Mouse (Mus musculus) limb, embryonic 14.5 days (tissue): ENCODE results near the gene Rassf4. TPM values are rescaled to one million over a fixed set of nuclear protein-coding genes. Genes with fewer than 3 reads are reported as not detected.
"Not testable (repeated sequence)": the region's sequence is repeated elsewhere in the genome, so short reads cannot be mapped to it uniquely, and the experiment has no call there.

Experiments
- ATAC-seq: fragments of 200-750 bp; cut with Nextera tagmentation; 2 replicates; pipeline ENCODE4 v1.8.0; 2017; ENCODE audit warnings: low read depth, moderate number of reproducible peaks, moderate TSS enrichment; ENCODE audit not compliant: low FRiP score
- DNase-seq: peaks from one replicate; pipeline ENCODE4 v3.0.0-alpha.2; 2015; ENCODE audit warnings: low spot score
- H3K27ac ChIP-seq: fragments of 300-500 bp; sonication (generic); replicated peaks from 2 replicates; pipeline ENCODE4 v1.5.1; 2014; ENCODE audit warnings: low read depth, mild to moderate bottlenecking, low read length, moderate library complexity, mixed read lengths
- H3K27me3 ChIP-seq: fragments of 300-500 bp; sonication (generic); 2 replicates; pipeline ENCODE4 v1.6.1; 2014; ENCODE audit warnings: low read length, mixed read lengths; ENCODE audit not compliant: control insufficient read depth, insufficient read depth
- H3K36me3 ChIP-seq: fragments of 300-500 bp; sonication (generic); 2 replicates; pipeline ENCODE4 v1.6.1; 2014; ENCODE audit warnings: mild to moderate bottlenecking, low read length, moderate library complexity, mixed read lengths; ENCODE audit not compliant: control insufficient read depth, insufficient read depth
- H3K4me1 ChIP-seq: fragments of 300-500 bp; sonication (generic); 2 replicates; pipeline ENCODE4 v1.6.1; 2014; ENCODE audit warnings: antibody characterized with exemption, low read length, mixed read lengths; ENCODE audit not compliant: control insufficient read depth, insufficient read depth
- H3K4me2 ChIP-seq: fragments of 300-500 bp; sonication (generic); replicated peaks from 2 replicates; pipeline ENCODE4 v1.6.1; 2014; ENCODE audit warnings: low read depth, mild to moderate bottlenecking, low read length, moderate library complexity; ENCODE audit not compliant: severe bottlenecking
- H3K4me3 ChIP-seq: fragments of 300-500 bp; sonication (generic); replicated peaks from 2 replicates; pipeline ENCODE4 v1.5.1; 2014; ENCODE audit warnings: low read length
- H3K9ac ChIP-seq: fragments of 300-500 bp; sonication (generic); 2 replicates; pipeline ENCODE4 v1.6.1; 2014; ENCODE audit warnings: mild to moderate bottlenecking, low read depth, low read length, moderate library complexity; ENCODE audit not compliant: severe bottlenecking
- H3K9me3 ChIP-seq: fragments of 300-500 bp; sonication (generic); 2 replicates; pipeline ENCODE4 v1.6.1; 2016; ENCODE audit warnings: low read length; ENCODE audit not compliant: control insufficient read depth
- POLR2A ChIP-seq: fragments of 200-500 bp; IDR thresholded peaks from 2 replicates; pipeline ENCODE4 v1.8.0; 2012; ENCODE audit warnings: inconsistent platforms, mild to moderate bottlenecking, moderate library complexity, borderline replicate concordance; ENCODE audit not compliant: insufficient read depth, insufficient read length; ENCODE audit errors: extremely low read depth
- WGBS: fragments of 180-500 bp; shearing (Covaris S2); extraction: QIAGEN DNeasy Blood & Tissue Kit; methylation state at CpG from one replicate; pipeline ENCODE4 v1.1.7; 2014; 5-methylcytosine and 5-hydroxymethylcytosine counted together
- microRNA-seq: library from miRNA; unstranded; fragments of <30 nt; microRNA quantifications from one replicate; pipeline ENCODE4, GENCODE M21; 2016
- polyA plus RNA-seq, 2 experiments: library from polyadenylated mRNA; depleted of rRNA in 1 of 2; stranded (reverse) in 1 of 2; unstranded in 1 of 2; fragments of >200 nt; fragmentation: Nextera tagmentation in 1 of 2; extraction: Ambion mirVana in 1 of 2; gene quantifications; 2 replicates each; pipeline versions ENCODE4 v1.2.1 to v1.2.3; 2012 to 2014

Rassf4 gene
- polyA plus RNA-seq, 2 experiments, result 5.9 to 11.3 TPM

DNA sequence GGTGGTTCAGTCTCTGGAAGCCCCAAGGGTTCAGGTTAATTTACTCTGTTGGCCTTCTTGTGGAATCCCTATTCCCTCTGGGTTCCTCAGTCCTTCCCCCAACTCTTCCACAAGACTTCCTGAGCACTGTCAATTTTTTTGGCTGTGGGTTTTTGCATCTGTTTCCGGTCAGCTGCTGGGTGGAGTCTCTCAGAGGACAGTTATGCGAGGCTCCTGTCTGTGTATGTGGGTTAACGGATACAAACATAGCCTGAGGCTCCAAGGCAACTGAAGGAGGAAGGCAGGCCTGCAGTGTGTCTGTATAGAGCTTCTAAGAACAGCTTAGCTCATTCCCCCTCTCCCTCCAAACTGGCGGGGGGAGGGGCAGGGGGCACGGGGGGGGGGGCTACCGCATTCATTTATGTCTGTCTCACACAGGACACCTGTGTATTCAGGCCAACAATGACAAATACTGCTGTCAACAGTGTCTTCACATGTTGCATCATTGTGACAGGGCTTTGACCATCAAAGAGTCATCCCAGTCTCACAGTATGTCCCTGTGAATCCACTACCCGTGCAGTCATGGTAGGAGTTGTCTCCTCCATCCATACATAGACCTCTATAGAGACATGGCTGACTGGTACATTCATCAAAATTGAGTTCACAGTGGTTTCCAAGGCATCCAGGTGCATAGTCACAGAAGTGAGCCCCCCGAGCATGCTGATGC lies 52.3 kb downstream of the Rassf4 start:
- ATAC-seq (no peak), DNase-seq (no peak)
- Histone ChIP-seq H3K36me3 (peaks cover 18% of the 10 kb centered on the region), H3K9me3 (no peaks in the 10 kb centered on the region), H3K4me3 (no peak overlapping the region), H3K4me1 (no peaks in the 10 kb centered on the region), H3K9ac (no peak overlapping the region), H3K4me2 (no peak overlapping the region), H3K27ac (no peak overlapping the region), H3K27me3 (no peaks in the 10 kb centered on the region)
- 54% methylated on average over 8 of the region's 8 CpGs for WGBS
- TF ChIP-seq POLR2A, result no peak

GRCm38 (mm10) chr6:116618073-116618472 lies 55.7 kb downstream of the Rassf4 start:
- Histone ChIP-seq H3K36me3 (no peaks in the 10 kb centered on the region), H3K9ac (no peak overlapping the region), H3K4me1 (no peaks in the 10 kb centered on the region), H3K27me3 (no peaks in the 10 kb centered on the region), H3K4me3 (no peak overlapping the region), H3K4me2 (no peak overlapping the region), H3K27ac (no peak overlapping the region), H3K9me3 (no peaks in the 10 kb centered on the region)
- DNase-seq (no peak), ATAC-seq (no peak)
- no peak for TF ChIP-seq POLR2A

- Histone ChIP-seq H3K9me3 (no peaks in the 10 kb centered on the region), H3K27ac (no peak overlapping the region), H3K4me3 (no peak overlapping the region), H3K4me1 (no peaks in the 10 kb centered on the region), H3K36me3 (no peaks in the 10 kb centered on the region), H3K9ac (no peak overlapping the region), H3K4me2 (no peak overlapping the region), H3K27me3 (no peaks in the 10 kb centered on the region)
- WGBS, result 90% methylated on average over 2 of the region's 2 CpGs
- no peak for TF ChIP-seq POLR2A
- no peak for DNase-seq
- ATAC-seq, result no peak
Observed at GRCm38 (mm10) chr6:116615719-116616118, 58.0 kb downstream of the Rassf4 start.

DNA sequence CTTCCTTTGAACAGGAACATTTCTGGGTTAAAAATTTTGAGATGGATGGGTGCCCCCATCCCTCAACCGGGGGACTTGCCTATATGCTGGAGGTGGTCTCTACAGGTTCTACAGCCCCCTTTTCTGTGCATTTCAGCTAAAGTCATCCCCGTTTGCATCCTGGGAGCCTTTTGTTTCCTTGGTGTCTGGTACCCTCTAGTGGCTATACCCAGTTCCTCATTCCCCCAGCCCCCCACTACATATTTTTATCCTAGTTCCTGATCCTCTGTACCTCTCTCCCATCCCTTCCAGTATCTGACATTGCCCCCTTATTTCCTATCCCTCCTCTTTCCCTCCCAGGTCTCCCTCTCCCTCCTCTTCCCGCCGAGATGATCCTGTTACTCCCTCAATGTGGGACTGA lies 66.5 kb downstream of the Rassf4 start:
- no peak overlapping the region for H3K9ac ChIP-seq
- 50% methylated on average over 4 of the region's 4 CpGs for WGBS
- H3K4me1 ChIP-seq, result no peaks in the 10 kb centered on the region
- DNase-seq (no peak), ATAC-seq (no peak)
- H3K4me3 ChIP-seq, result no peak overlapping the region
- H3K27ac ChIP-seq, result no peak overlapping the region
- H3K27me3 ChIP-seq, result no peaks in the 10 kb centered on the region
- H3K4me2 ChIP-seq, result no peak overlapping the region
- no peaks in the 10 kb centered on the region for H3K9me3 ChIP-seq
- no peaks in the 10 kb centered on the region for H3K36me3 ChIP-seq
- TF ChIP-seq POLR2A, result no peak

DNA sequence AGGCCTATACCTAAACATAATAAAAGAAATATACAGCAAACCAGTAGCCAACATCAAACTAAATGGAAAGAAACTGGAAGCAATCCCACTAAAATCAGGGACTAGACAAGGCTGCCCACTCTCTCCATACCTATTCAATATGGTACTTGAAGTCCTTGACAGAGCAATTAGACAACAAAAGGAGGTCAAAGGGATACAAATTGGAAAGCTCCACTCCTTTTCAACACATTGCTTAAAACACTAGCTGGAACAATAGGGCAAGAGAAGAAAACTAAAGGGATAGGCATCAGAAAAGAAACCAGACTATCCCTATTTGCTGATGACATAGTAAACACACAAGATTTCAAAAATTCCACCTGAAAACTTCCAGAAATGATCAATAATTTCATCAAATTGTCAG lies 72.8 kb downstream of the Rassf4 start:
- not testable (repeated sequence) for H3K36me3 ChIP-seq, H3K4me2 ChIP-seq, ATAC-seq, H3K27me3 ChIP-seq, H3K27ac ChIP-seq, DNase-seq, H3K9me3 ChIP-seq, H3K9ac ChIP-seq, H3K4me1 ChIP-seq, H3K4me3 ChIP-seq

- no peak for DNase-seq
Observed at GRCm38 (mm10) chr6:116584095-116584494, 89.7 kb downstream of the Rassf4 start, which contains the start of gene Olfr215. Gene Olfr215, minus strand, starts transcription at chr6:116584195.

More at GRCm38 (mm10) chr6:116584095-116584494, 89.7 kb downstream of the Rassf4 start, which contains the start of gene Olfr215:
- no peak within 1 kb of the TSS for H3K9ac ChIP-seq
- no peak within 1 kb of the TSS for H3K27ac ChIP-seq
- no peak for ATAC-seq
- H3K27me3 ChIP-seq, result no peaks in the 10 kb centered on the region
- 74% methylated on average over 4 of the region's 4 CpGs for WGBS
- no peaks in the 10 kb centered on the region for H3K36me3 ChIP-seq
- no peaks in the 10 kb centered on the region for H3K9me3 ChIP-seq
- no peak within 1 kb of the TSS for H3K4me3 ChIP-seq
- no peak for TF ChIP-seq POLR2A
- H3K4me1 ChIP-seq, result no peaks in the 10 kb centered on the region
- no peak within 1 kb of the TSS for H3K4me2 ChIP-seq

Small RNA genes within 50 kb of the gene (microRNA-seq; reads per million reads assigned to microRNA genes)
- not detected for gene Mir7043

Other genes starting within 250 kb of the Rassf4 start
- gene Alox5, start 212.8 kb downstream of the Rassf4 start, polyA plus RNA-seq (2012; rRNA removed), result 1.6 and 2.0 TPM in 2 replicates
- 3.9 and 4.1 TPM in 2 replicates for gene Alox5, start 212.8 kb downstream of the Rassf4 start, polyA plus RNA-seq (2014; fragmentation: Nextera tagmentation; extraction: Ambion mirVana)
- gene Olfr211, start 184.9 kb downstream of the Rassf4 start, polyA plus RNA-seq (2012; rRNA removed), result not detected in 2 replicates
- gene Olfr211, start 184.9 kb downstream of the Rassf4 start, polyA plus RNA-seq (2014; fragmentation: Nextera tagmentation; extraction: Ambion mirVana), result not detected in 2 replicates
- 0.03 TPM in 1 of 2 replicates, not detected in the other for gene Olfr212, start 167.4 kb downstream of the Rassf4 start, polyA plus RNA-seq (2012; rRNA removed)
- gene Olfr212, start 167.4 kb downstream of the Rassf4 start, polyA plus RNA-seq (2014; fragmentation: Nextera tagmentation; extraction: Ambion mirVana), result not detected in 2 replicates
- gene Olfr213, start 135.5 kb downstream of the Rassf4 start, polyA plus RNA-seq (2012; rRNA removed), result not detected in 2 replicates
- gene Olfr213, start 135.5 kb downstream of the Rassf4 start, polyA plus RNA-seq (2014; fragmentation: Nextera tagmentation; extraction: Ambion mirVana), result not detected in 2 replicates
- 0.10 and 0.14 TPM in 2 replicates for gene Gm5580, start 122.8 kb downstream of the Rassf4 start, polyA plus RNA-seq (2012; rRNA removed)
- gene Gm5580, start 122.8 kb downstream of the Rassf4 start, polyA plus RNA-seq (2014; fragmentation: Nextera tagmentation; extraction: Ambion mirVana), result 0.41 and 0.50 TPM in 2 replicates
- gene Olfr214, start 119.7 kb downstream of the Rassf4 start, polyA plus RNA-seq (2012; rRNA removed), result not detected in 2 replicates
- not detected in 2 replicates for gene Olfr214, start 119.7 kb downstream of the Rassf4 start, polyA plus RNA-seq (2014; fragmentation: Nextera tagmentation; extraction: Ambion mirVana)
- gene Olfr215, start 89.8 kb downstream of the Rassf4 start, polyA plus RNA-seq (2012; rRNA removed), result not detected in 2 replicates
- gene Olfr215, start 89.8 kb downstream of the Rassf4 start, polyA plus RNA-seq (2014; fragmentation: Nextera tagmentation; extraction: Ambion mirVana), result not detected in 2 replicates
- 109 and 128 TPM in 2 replicates for gene Zfp422, start 45.0 kb downstream of the Rassf4 start, polyA plus RNA-seq (2012; rRNA removed)
- gene Zfp422, start 45.0 kb downstream of the Rassf4 start, polyA plus RNA-seq (2014; fragmentation: Nextera tagmentation; extraction: Ambion mirVana), result 166 and 184 TPM in 2 replicates
- gene Depp1, start 23.3 kb downstream of the Rassf4 start, polyA plus RNA-seq (2012; rRNA removed), result 13.8 and 17.6 TPM in 2 replicates
- 27.7 and 28.6 TPM in 2 replicates for gene Depp1, start 23.3 kb downstream of the Rassf4 start, polyA plus RNA-seq (2014; fragmentation: Nextera tagmentation; extraction: Ambion mirVana)
- 0.03 and 0.17 TPM in 2 replicates for gene Tmem72, start 43.0 kb upstream of the Rassf4 start, polyA plus RNA-seq (2012; rRNA removed)
- 0.06 and 0.08 TPM in 2 replicates for gene Tmem72, start 43.0 kb upstream of the Rassf4 start, polyA plus RNA-seq (2014; fragmentation: Nextera tagmentation; extraction: Ambion mirVana)